In the genomic region with DNA sequence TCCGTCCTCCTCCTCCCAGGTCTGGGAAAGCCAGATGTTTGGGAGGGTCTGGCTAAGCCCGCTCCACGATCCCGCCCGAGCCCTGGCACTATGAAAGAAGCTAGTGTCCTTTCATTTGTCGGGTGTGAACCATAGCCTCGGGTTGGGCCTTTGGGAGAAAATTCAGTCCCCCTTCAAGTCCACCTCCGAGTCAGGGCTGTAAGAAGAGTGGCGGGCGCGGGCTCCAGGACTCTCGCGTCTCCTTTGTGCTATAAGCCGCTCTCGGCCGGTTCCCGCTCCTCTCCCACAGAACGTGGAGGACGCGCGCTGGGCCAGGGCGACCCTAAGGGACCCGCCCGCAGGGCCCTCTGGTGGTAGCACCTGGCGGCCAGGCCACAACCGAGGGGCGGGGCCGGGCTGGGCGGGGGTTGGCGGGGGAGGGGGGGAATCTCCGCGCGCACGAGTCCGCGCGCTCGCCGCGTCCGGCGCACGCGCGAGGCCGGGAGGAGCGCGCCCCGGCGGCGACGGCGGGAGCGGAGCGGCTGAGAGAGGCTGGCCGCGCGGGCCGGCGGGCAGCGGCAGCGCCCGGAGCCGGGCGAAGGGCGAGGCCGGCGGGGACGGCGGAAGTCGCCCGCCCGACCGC, we compare ENCODE assay signal across 8 mouse cellular contexts. TPM values are rescaled to one million over a fixed set of nuclear protein-coding genes. Genes with fewer than 3 reads are reported as not detected.
A peak's percentile ranks its signal among the peaks of the same experiment; 100 is the strongest.
DNase-seq lines count a peak whose midpoint lies in the region.

A gene (plus strand): TSS at position 485 of the 622 bp plus-strand sequence.

- under 1% methylated on average over 73 of the region's 74 CpGs for WGBS in hindbrain, embryonic 10.5 days

- H3K36me3 ChIP-seq in hindbrain, embryonic 10.5 days, result no peaks in the 10 kb centered on the region

- DNase-seq in MN1 (ENCODE audit: low spot score), result peak; percentile 87
- peak; percentile 84 for DNase-seq in cerebellum, adult 9-11 months
- DNase-seq in frontal cortex, adult 2 months (ENCODE audit: extremely low spot score in 1 of 2, low spot score in 1 of 2), result peak in 1 of 2 experiments; percentile 71
- peak; percentile 92 for DNase-seq in hindbrain, embryonic 10.5 days (ENCODE audit: low spot score)
- peak; percentile 74 to 76 for DNase-seq in layer of hippocampus, postnatal 14 days (ENCODE audit: low spot score in 2 of 2)
- peak; percentile 84 for DNase-seq in lung, postnatal 14 days
- DNase-seq in ovary, postnatal 36 days (ENCODE audit: low spot score), result peak; percentile 88
- peak; percentile 87 for DNase-seq in thymus, postnatal 25 days

- no peaks in the 10 kb centered on the region for H3K9me3 ChIP-seq in hindbrain, embryonic 10.5 days

- peaks cover 14% of the 10 kb centered on the region for H3K27me3 ChIP-seq in hindbrain, embryonic 10.5 days (ENCODE audit: insufficient read depth, poor library complexity, severe bottlenecking)

- H3K4me3 ChIP-seq in hindbrain, embryonic 10.5 days, result peak within 1 kb of the TSS; percentile 84

- H3K4me1 ChIP-seq in hindbrain, embryonic 10.5 days (replicated peaks), result peaks cover 32% of the 10 kb centered on the region

- peak within 1 kb of the TSS; percentile 95 for H3K27ac ChIP-seq in hindbrain, embryonic 10.5 days

RNA-seq across cellular contexts. Expression of the gene that starts here (rescaled TPM):
- 45.7 and 64.0 TPM in 2 replicates for polyA plus RNA-seq in frontal cortex, adult 2 months (2012; rRNA removed)
- polyA plus RNA-seq in hindbrain, embryonic 10.5 days (2016; fragmentation: Nextera tagmentation; extraction: Ambion mirVana), result 51.3 and 64.8 TPM in 2 replicates
- total RNA-seq in layer of hippocampus, postnatal 14 days (2021), result 100 to 1,000 TPM; 121 to 125 TPM
